Mouse (Mus musculus) kidney, postnatal 0 days (tissue): ENCODE results near the gene Plekha1. TPM values are rescaled to one million over a fixed set of nuclear protein-coding genes. Genes with fewer than 3 reads are reported as not detected.

Experiments
- ATAC-seq: fragments of 200-750 bp; cut with Nextera tagmentation; replicated peaks from 2 replicates; pipeline ENCODE4 v1.8.0; 2017; ENCODE audit warnings: low read depth, moderate number of reproducible peaks, moderate TSS enrichment, moderate library complexity; ENCODE audit not compliant: low FRiP score
- DNase-seq: peaks from one replicate; pipeline ENCODE4 v3.0.0-alpha.2; 2016; ENCODE audit warnings: low spot score
- H3K27ac ChIP-seq: fragments of 300-500 bp; sonication (generic); 2 replicates; pipeline ENCODE4 v1.5.1; 2014; ENCODE audit warnings: mild to moderate bottlenecking
- H3K27me3 ChIP-seq: fragments of 300-500 bp; sonication (generic); 2 replicates; pipeline ENCODE4 v1.6.1; 2014; ENCODE audit warnings: low read length, mixed read lengths; ENCODE audit not compliant: insufficient read depth
- H3K36me3 ChIP-seq: fragments of 300-500 bp; sonication (generic); 2 replicates; pipeline ENCODE4 v1.6.1; 2014; ENCODE audit warnings: low read length, mixed read lengths; ENCODE audit not compliant: insufficient read depth
- H3K4me1 ChIP-seq: fragments of 300-500 bp; sonication (generic); replicated peaks from 2 replicates; pipeline ENCODE4 v1.6.1; 2014; ENCODE audit warnings: antibody characterized with exemption, low read length, mixed read lengths; ENCODE audit not compliant: insufficient read depth
- H3K4me2 ChIP-seq: fragments of 300-500 bp; sonication (generic); 2 replicates; pipeline ENCODE4 v1.6.1; 2014; ENCODE audit warnings: mild to moderate bottlenecking, low read length, moderate library complexity, mixed read lengths
- H3K4me3 ChIP-seq: fragments of 300-500 bp; sonication (generic); replicated peaks from 2 replicates; pipeline ENCODE4 v1.5.1; 2014; ENCODE audit warnings: low read depth, low read length
- H3K9ac ChIP-seq: fragments of 300-500 bp; sonication (generic); 2 replicates; pipeline ENCODE4 v1.6.1; 2014; ENCODE audit warnings: low read depth, low read length
- H3K9me3 ChIP-seq: fragments of 300-500 bp; sonication (generic); replicated peaks from 2 replicates; pipeline ENCODE4 v1.6.1; 2016; ENCODE audit warnings: low read length, inconsistent platforms, mixed read lengths
- CTCF ChIP-seq: IDR thresholded peaks from 2 replicates; pipeline ENCODE4 v1.5.1; 2016; ENCODE audit warnings: antibody characterized with exemption, low read depth, mild to moderate bottlenecking, moderate library complexity
- WGBS: fragments of 180-500 bp; shearing (Covaris S2); extraction: QIAGEN DNeasy Blood & Tissue Kit; methylation state at CpG from one replicate; pipeline ENCODE4 v1.1.7; 2014; 5-methylcytosine and 5-hydroxymethylcytosine counted together
- polyA plus RNA-seq: library from polyadenylated mRNA; unstranded; fragments of >200 nt; fragmentation: Nextera tagmentation; extraction: Ambion mirVana; gene quantifications from 2 replicates; pipeline ENCODE4 v1.2.1, GENCODE M21; 2015

Plekha1 gene
- polyA plus RNA-seq, 1 experiment from 2014 or later: 58.6 TPM

GRCm38 (mm10) chr7:130894931-130895617 lies 29.5 kb downstream of the Plekha1 start:
- Histone ChIP-seq H3K27me3 (no peaks in the 10 kb centered on the region), H3K4me3 (no peak overlapping the region), H3K4me1 (no peaks in the 10 kb centered on the region), H3K36me3 (peaks cover 12% of the 10 kb centered on the region; the same call in 1 of the 2 replicates), H3K9me3 (no peaks in the 10 kb centered on the region), H3K4me2 (no peak overlapping the region), H3K27ac (no peak overlapping the region), H3K9ac (no peak overlapping the region)
- no peak for ATAC-seq
- TF ChIP-seq CTCF: no peak
- 46% methylated on average over 9 of the region's 9 CpGs for WGBS
- DNase-seq: peak; percentile 11

DNA sequence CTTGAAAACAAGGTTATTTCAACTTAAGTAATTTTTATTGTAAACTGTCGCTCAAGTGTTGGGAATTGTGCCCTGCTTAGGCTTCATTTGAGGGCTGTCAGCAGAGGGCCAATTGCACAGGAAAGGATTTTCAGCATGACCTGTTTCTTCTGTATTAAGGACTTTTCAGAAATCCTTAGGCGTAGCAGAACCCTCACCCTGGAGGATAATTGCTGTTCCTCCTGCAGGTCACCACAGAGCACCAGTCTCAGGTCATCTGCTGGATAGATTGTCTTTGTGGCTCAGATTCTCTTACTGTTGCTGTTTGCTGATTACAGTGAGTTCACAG lies 30.0 kb downstream of the Plekha1 start:
- H3K9me3 ChIP-seq: no peaks in the 10 kb centered on the region
- no peaks in the 10 kb centered on the region for H3K4me1 ChIP-seq
- H3K4me2 ChIP-seq: no peak overlapping the region
- no peak for TF ChIP-seq CTCF
- 73% methylated on average over 2 of the region's 2 CpGs for WGBS
- H3K36me3 ChIP-seq: peaks cover 14% of the 10 kb centered on the region
- H3K27ac ChIP-seq: no peak overlapping the region
- no peak overlapping the region for H3K9ac ChIP-seq
- ATAC-seq (no peak), DNase-seq (no peak)
- H3K4me3 ChIP-seq: no peak overlapping the region
- H3K27me3 ChIP-seq: no peaks in the 10 kb centered on the region

- Histone ChIP-seq H3K36me3 (peaks cover 17% of the 10 kb centered on the region), H3K27me3 (no peaks in the 10 kb centered on the region), H3K9ac (no peak overlapping the region), H3K9me3 (no peaks in the 10 kb centered on the region), H3K4me2 (no peak overlapping the region), H3K27ac (no peak overlapping the region), H3K4me3 (no peak overlapping the region), H3K4me1 (no peaks in the 10 kb centered on the region)
- TF ChIP-seq CTCF: no peak
- WGBS: 82% methylated on average over 3 of the region's 3 CpGs
- ATAC-seq: no peak
- DNase-seq: no peak
These were observed 30.5 kb downstream of the Plekha1 start for GRCm38 (mm10) chr7:130896064-130896463.

DNA sequence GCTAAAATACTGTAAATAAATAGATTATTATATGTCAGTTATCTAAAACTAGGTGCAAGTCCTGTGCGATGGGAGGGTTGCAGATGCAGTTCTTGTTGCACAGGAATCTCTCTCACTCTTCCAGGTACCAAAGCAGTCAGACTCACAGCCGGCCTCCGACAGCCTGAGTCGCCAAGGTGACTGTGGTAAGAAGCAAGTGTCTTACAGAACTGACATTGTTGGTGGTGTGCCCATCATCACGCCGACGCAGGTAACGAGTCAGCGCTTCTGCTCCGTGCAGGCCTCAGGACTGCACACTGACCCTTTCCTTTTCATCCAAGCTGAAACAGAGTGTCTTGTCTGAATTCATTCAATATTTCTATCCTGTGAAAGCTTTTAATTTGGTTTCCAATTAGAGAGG lies 31.6 kb downstream of the Plekha1 start:
- Histone ChIP-seq H3K27ac (no peak overlapping the region), H3K4me2 (no peak overlapping the region), H3K4me3 (no peak overlapping the region), H3K4me1 (no peaks in the 10 kb centered on the region), H3K9ac (no peak overlapping the region), H3K36me3 (peaks cover 19% of the 10 kb centered on the region), H3K27me3 (no peaks in the 10 kb centered on the region), H3K9me3 (no peaks in the 10 kb centered on the region)
- no peak for ATAC-seq
- 91% methylated on average over 10 of the region's 10 CpGs for WGBS
- no peak for DNase-seq
- TF ChIP-seq CTCF: no peak

DNA sequence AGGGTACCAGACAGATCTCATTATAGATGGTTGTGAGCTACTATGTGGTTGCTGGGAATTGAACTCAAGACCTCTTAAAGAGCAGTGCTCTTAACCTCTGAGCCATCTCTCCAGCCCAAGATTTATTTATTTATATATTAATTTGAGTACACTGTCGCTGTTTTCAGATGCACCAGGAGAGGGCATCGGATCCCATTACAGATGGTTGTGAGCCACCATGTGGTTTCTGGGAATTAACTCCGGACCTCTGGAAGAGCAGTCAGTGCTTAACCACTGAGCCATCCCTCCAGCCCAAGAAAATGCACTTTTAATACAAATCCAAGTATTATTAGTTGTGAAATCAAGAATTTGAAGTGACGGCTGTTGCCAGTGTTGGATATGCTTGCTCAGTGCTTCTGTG lies 32.8 kb downstream of the Plekha1 start:
- no peak overlapping the region for H3K4me2 ChIP-seq
- 86% methylated on average over 4 of the region's 4 CpGs for WGBS
- peak; percentile 55 for TF ChIP-seq CTCF
- ATAC-seq (no peak), DNase-seq (peak; percentile 35)
- H3K27ac ChIP-seq: no peak overlapping the region
- no peaks in the 10 kb centered on the region for H3K27me3 ChIP-seq
- H3K9ac ChIP-seq: no peak overlapping the region
- H3K9me3 ChIP-seq: no peaks in the 10 kb centered on the region
- H3K4me1 ChIP-seq: no peaks in the 10 kb centered on the region
- H3K36me3 ChIP-seq: peaks cover 24% of the 10 kb centered on the region
- no peak overlapping the region for H3K4me3 ChIP-seq

DNA sequence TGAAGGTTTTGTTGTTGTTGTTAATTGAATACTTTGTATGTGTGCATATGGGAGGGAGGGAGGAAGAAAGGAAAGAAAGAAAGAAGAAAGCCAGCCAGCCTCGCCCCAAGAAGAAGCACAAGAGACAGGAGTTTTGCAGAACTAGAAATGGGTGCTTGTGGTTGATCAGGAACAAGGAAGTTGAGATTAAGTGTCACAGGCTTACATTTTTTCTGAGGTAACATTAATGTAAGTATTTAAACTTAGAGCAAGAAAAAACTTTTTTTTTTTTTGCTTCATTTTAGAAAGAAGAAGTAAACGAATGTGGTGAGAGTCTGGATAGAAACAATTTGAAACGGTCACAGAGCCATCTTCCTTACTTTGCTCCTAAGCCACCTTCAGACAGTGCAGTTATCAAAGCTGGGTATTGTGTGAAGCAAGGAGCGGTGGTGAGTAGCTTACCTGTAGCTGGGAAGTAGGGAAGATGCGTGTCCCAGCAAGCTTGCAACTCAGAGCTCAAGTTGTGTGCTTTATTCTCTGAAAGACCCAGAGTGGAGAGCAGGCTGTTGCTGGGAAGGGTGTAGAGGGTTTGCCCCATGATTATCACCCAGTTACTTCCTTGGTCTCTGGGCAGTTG lies 34.8 kb downstream of the Plekha1 start:
- H3K4me2 ChIP-seq: no peak overlapping the region
- H3K27ac ChIP-seq: no peak overlapping the region
- H3K4me1 ChIP-seq: no peaks in the 10 kb centered on the region
- peaks cover 38% of the 10 kb centered on the region for H3K36me3 ChIP-seq
- WGBS: 94% methylated on average over 5 of the region's 5 CpGs
- no peaks in the 10 kb centered on the region for H3K27me3 ChIP-seq
- no peaks in the 10 kb centered on the region for H3K9me3 ChIP-seq
- H3K4me3 ChIP-seq: no peak overlapping the region
- TF ChIP-seq CTCF: no peak
- H3K9ac ChIP-seq: no peak overlapping the region
- ATAC-seq (no peak), DNase-seq (no peak)
